In genomic region chr1:122095726-122096125, GRCm38 (mm10) we compare ENCODE assay signal across 25 mouse cellular contexts.
"Had no signal": no experiment of that assay in that cellular context is flagged by ENCODE, and none has a peak within 500 bp of the region (broad histone marks: within the 10 kb centered on the region; RNA-seq: fewer than 3 reads in every experiment).

No protein-coding gene starts in this region.

- H3K9me3 ChIP-seq: heart, embryonic 13.5 days; heart, embryonic 15.5 days; hindbrain, embryonic 10.5 days; hindbrain, embryonic 13.5 days; kidney, embryonic 15.5 days; limb, embryonic 13.5 days; limb, embryonic 15.5 days; liver, embryonic 12.5 days had no signal

- H3K4me3 ChIP-seq: heart, adult 2 months; heart, embryonic 13.5 days; heart, embryonic 15.5 days; hindbrain, embryonic 10.5 days; hindbrain, embryonic 13.5 days; kidney, embryonic 15.5 days; limb, embryonic 13.5 days; limb, embryonic 15.5 days; liver, embryonic 12.5 days had no signal

- ATAC-seq: hindbrain, embryonic 16.5 days; intestine, embryonic 16.5 days; liver, embryonic 12.5 days had no signal

- H3K4me2 ChIP-seq: heart, embryonic 11.5 days; heart, embryonic 13.5 days; heart, embryonic 15.5 days; hindbrain, embryonic 13.5 days; kidney, embryonic 15.5 days; limb, embryonic 13.5 days; limb, embryonic 15.5 days; liver, embryonic 12.5 days had no signal

- H3K27ac ChIP-seq: heart, adult 2 months; heart, embryonic 13.5 days; heart, embryonic 15.5 days; hindbrain, embryonic 10.5 days; hindbrain, embryonic 13.5 days; kidney, embryonic 15.5 days; kidney, postnatal 0 days; limb, embryonic 13.5 days; limb, embryonic 15.5 days; liver, embryonic 12.5 days; liver, embryonic 14.5 days had no signal

- H3K27me3 ChIP-seq: heart, embryonic 13.5 days; heart, embryonic 15.5 days; hindbrain, embryonic 13.5 days; kidney, embryonic 15.5 days; limb, embryonic 13.5 days; limb, embryonic 15.5 days; liver, embryonic 12.5 days had no signal

- H3K36me3 ChIP-seq: heart, embryonic 13.5 days; heart, embryonic 15.5 days; hindbrain, embryonic 10.5 days; hindbrain, embryonic 13.5 days; kidney, embryonic 15.5 days; limb, embryonic 13.5 days; limb, embryonic 15.5 days; liver, embryonic 12.5 days had no signal

- DNase-seq: gastrocnemius, postnatal 14 days; gastrocnemius, postnatal 36 days; heart, adult 11 months; heart, adult 2 months; heart, postnatal 4 days; kidney, adult 11 months; kidney, adult 2 months; kidney, adult 9 months; kidney, postnatal 14 days; kidney, postnatal 36 days; layer of hippocampus, adult 9-11 months; layer of hippocampus, postnatal 36 days had no signal

- H3K4me1 ChIP-seq: heart, embryonic 13.5 days; heart, embryonic 15.5 days; hindbrain, embryonic 10.5 days; hindbrain, embryonic 13.5 days; kidney, embryonic 15.5 days; limb, embryonic 13.5 days; limb, embryonic 15.5 days; liver, embryonic 12.5 days had no signal

- H3K9ac ChIP-seq: heart, embryonic 13.5 days; heart, embryonic 15.5 days; hindbrain, embryonic 13.5 days; kidney, embryonic 15.5 days; limb, embryonic 13.5 days; limb, embryonic 15.5 days; liver, embryonic 12.5 days; liver, embryonic 14.5 days had no signal
